Mouse (Mus musculus) megakaryocyte, embryonic 14.5 days (primary cell): ENCODE data around the gene Abat.

ENCODE experiments used
- FLI1 ChIP-seq: IDR thresholded peaks from 2 replicates; pipeline ENCODE4 v1.6.1; 2012; ENCODE audit warnings: low read length, inconsistent platforms, mixed read lengths
- GATA1 ChIP-seq: IDR thresholded peaks from 3 replicates; pipeline ENCODE4 v1.6.1; 2012; ENCODE audit warnings: mixed read lengths, low read length, inconsistent platforms, borderline replicate concordance

DNA sequence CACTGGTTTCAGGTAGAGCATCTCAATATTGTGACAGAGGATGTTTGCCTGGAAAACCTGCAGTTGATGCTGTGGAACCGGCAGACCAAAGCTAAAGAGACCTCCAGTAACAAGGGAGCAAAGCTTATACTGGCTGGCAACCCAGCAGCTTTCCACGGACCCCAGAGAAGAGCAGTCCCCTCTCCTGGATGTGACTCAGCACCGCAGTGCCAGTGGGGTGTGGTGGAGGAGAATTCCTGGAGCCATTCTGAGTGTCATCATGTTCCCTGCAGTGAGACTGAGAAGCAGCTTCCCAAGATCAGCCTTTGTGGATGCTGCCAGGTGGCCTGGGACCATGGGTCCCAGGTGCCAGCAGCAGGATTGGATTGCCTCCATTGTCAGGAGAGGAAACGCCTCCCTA lies 99.8 kb downstream of the Abat start:
- TF ChIP-seq FLI1 (no peak), GATA1 (no peak)
